Mouse (Mus musculus) heart, embryonic 16.5 days (tissue): ENCODE measurements around the gene Polh. TPM values are rescaled to one million over a fixed set of nuclear protein-coding genes. Genes with fewer than 3 reads are reported as not detected.
A peak's percentile ranks its signal among the peaks of the same experiment; 100 is the strongest.

Experiments used
- ATAC-seq: fragments of 200-750 bp; cut with Nextera tagmentation; replicated peaks from 2 replicates; pipeline ENCODE4 v1.8.0; 2017; ENCODE audit warnings: moderate number of reproducible peaks; ENCODE audit not compliant: insufficient read depth, low FRiP score; ENCODE audit errors: extremely low read depth
- H3K27ac ChIP-seq: fragments of 300-500 bp; sonication (generic); 2 replicates; pipeline ENCODE4 v1.5.1; 2014; ENCODE audit warnings: mild to moderate bottlenecking, low read length, control low read depth, moderate library complexity
- H3K27me3 ChIP-seq: fragments of 300-500 bp; sonication (generic); 2 replicates; pipeline ENCODE4 v1.6.1; 2014; ENCODE audit warnings: low read length, mixed read lengths; ENCODE audit not compliant: control insufficient read depth, insufficient read depth
- H3K36me3 ChIP-seq: fragments of 300-500 bp; sonication (generic); 2 replicates; pipeline ENCODE4 v1.6.1; 2014; ENCODE audit not compliant: control insufficient read depth, insufficient read depth
- H3K4me1 ChIP-seq: fragments of 300-500 bp; sonication (generic); 2 replicates; pipeline ENCODE4 v1.6.1; 2014; ENCODE audit warnings: low read length, mixed read lengths; ENCODE audit not compliant: control insufficient read depth, insufficient read depth
- H3K4me2 ChIP-seq: fragments of 300-500 bp; sonication (generic); 2 replicates; pipeline ENCODE4 v1.6.1; 2014; ENCODE audit warnings: low read depth, mild to moderate bottlenecking, control low read depth, low read length
- H3K4me3 ChIP-seq: fragments of 300-500 bp; sonication (generic); 2 replicates; pipeline ENCODE4 v1.5.1; 2014; ENCODE audit warnings: mild to moderate bottlenecking, control low read depth, low read length
- H3K9ac ChIP-seq: fragments of 300-500 bp; sonication (generic); 2 replicates; pipeline ENCODE4 v1.6.1; 2014; ENCODE audit warnings: low read length, control low read depth
- H3K9me3 ChIP-seq: fragments of 300-500 bp; sonication (generic); replicated peaks from 2 replicates; pipeline ENCODE4 v1.6.1; 2016; ENCODE audit warnings: low read length; ENCODE audit not compliant: control insufficient read depth
- WGBS: fragments of 180-500 bp; shearing (Covaris S2); extraction: QIAGEN DNeasy Blood & Tissue Kit; methylation state at CpG from one replicate; pipeline ENCODE4 v1.1.7; 2014; 5-methylcytosine and 5-hydroxymethylcytosine counted together
- polyA plus RNA-seq: library from polyadenylated mRNA; unstranded; fragments of >200 nt; fragmentation: Nextera tagmentation; extraction: Ambion mirVana; gene quantifications from 2 replicates; pipeline ENCODE4 v1.2.1, GENCODE M21; 2015

The Polh gene
- polyA plus RNA-seq, 1 experiment from 2014 or later, result 11.7 TPM

GRCm38 (mm10) chr17:46164791-46165190 lies 37.7 kb downstream of the Polh start:
- no peak overlapping the region for H3K4me3 ChIP-seq
- no peaks in the 10 kb centered on the region for H3K27me3 ChIP-seq
- H3K9me3 ChIP-seq, result no peaks in the 10 kb centered on the region
- H3K4me2 ChIP-seq, result no peak overlapping the region
- H3K27ac ChIP-seq, result no peak overlapping the region
- ATAC-seq, result no peak
- no peak overlapping the region for H3K9ac ChIP-seq
- 88% methylated on average over 10 of the region's 10 CpGs for WGBS
- H3K4me1 ChIP-seq, result peaks cover 30% of the 10 kb centered on the region
- H3K36me3 ChIP-seq, result peaks cover 57% of the 10 kb centered on the region

GRCm38 (mm10) chr17:46164301-46164700 lies 38.1 kb downstream of the Polh start:
- H3K4me2 ChIP-seq, result no peak overlapping the region
- peaks cover 52% of the 10 kb centered on the region for H3K36me3 ChIP-seq
- no peaks in the 10 kb centered on the region for H3K9me3 ChIP-seq
- ATAC-seq, result no peak
- no peak overlapping the region for H3K27ac ChIP-seq
- H3K9ac ChIP-seq, result no peak overlapping the region
- H3K27me3 ChIP-seq, result no peaks in the 10 kb centered on the region
- peaks cover 32% of the 10 kb centered on the region for H3K4me1 ChIP-seq
- H3K4me3 ChIP-seq, result no peak overlapping the region
- WGBS, result 92% methylated on average over 8 of the region's 8 CpGs

GRCm38 (mm10) chr17:46162951-46163421 lies 39.5 kb downstream of the Polh start:
- H3K4me1 ChIP-seq, result peaks cover 26% of the 10 kb centered on the region
- peak overlapping the region; percentile 6 for H3K4me3 ChIP-seq
- H3K36me3 ChIP-seq, result peaks cover 40% of the 10 kb centered on the region
- H3K27ac ChIP-seq, result peak overlapping the region; percentile 62
- peak overlapping the region; percentile 75 for H3K4me2 ChIP-seq
- ATAC-seq, result no peak
- H3K27me3 ChIP-seq, result no peaks in the 10 kb centered on the region
- WGBS, result 48% methylated on average over 9 of the region's 9 CpGs
- H3K9me3 ChIP-seq, result no peaks in the 10 kb centered on the region
- no peak overlapping the region for H3K9ac ChIP-seq

- peaks cover 35% of the 10 kb centered on the region for H3K36me3 ChIP-seq
- H3K9ac ChIP-seq, result no peak overlapping the region
- H3K27me3 ChIP-seq, result no peaks in the 10 kb centered on the region
- peak overlapping the region; percentile 62 for H3K27ac ChIP-seq
- WGBS, result 76% methylated on average over 7 of the region's 7 CpGs
- H3K4me3 ChIP-seq, result peak overlapping the region; percentile 6
- peak overlapping the region; percentile 75 for H3K4me2 ChIP-seq
- no peak for ATAC-seq
- H3K9me3 ChIP-seq, result no peaks in the 10 kb centered on the region
- H3K4me1 ChIP-seq, result peaks cover 26% of the 10 kb centered on the region
Measured at GRCm38 (mm10) chr17:46162551-46162950, 39.9 kb downstream of the Polh start.

- peak overlapping the region; percentile 75 for H3K4me2 ChIP-seq
- H3K4me1 ChIP-seq, result peaks cover 26% of the 10 kb centered on the region
- no peak for ATAC-seq
- WGBS, result 47% methylated on average over 9 of the region's 9 CpGs
- no peaks in the 10 kb centered on the region for H3K27me3 ChIP-seq
- H3K9me3 ChIP-seq, result no peaks in the 10 kb centered on the region
- peak overlapping the region; percentile 83 for H3K27ac ChIP-seq
- peak overlapping the region; percentile 87 for H3K9ac ChIP-seq
- peak overlapping the region; percentile 79 for H3K4me3 ChIP-seq
- peaks cover 29% of the 10 kb centered on the region; the same call in 1 of the 2 replicates for H3K36me3 ChIP-seq
Measured at GRCm38 (mm10) chr17:46161710-46162109, 40.7 kb downstream of the Polh start.

- peak overlapping the region; percentile 83 for H3K27ac ChIP-seq
- peaks cover 26% of the 10 kb centered on the region for H3K4me1 ChIP-seq
- peak overlapping the region; percentile 87 for H3K9ac ChIP-seq
- H3K4me2 ChIP-seq, result peak overlapping the region; percentile 75
- no peaks in the 10 kb centered on the region for H3K27me3 ChIP-seq
- H3K4me3 ChIP-seq, result peak overlapping the region; percentile 79
- H3K9me3 ChIP-seq, result no peaks in the 10 kb centered on the region
- under 1% methylated on average over 19 of the region's 19 CpGs for WGBS
- H3K36me3 ChIP-seq, result peaks cover 24% of the 10 kb centered on the region; the same call in 1 of the 2 replicates
- ATAC-seq, result 0 out of 2 replicates have a peak, but pooled peaks have one; percentile 1
Measured at GRCm38 (mm10) chr17:46161179-46161578, 41.3 kb downstream of the Polh start.

GRCm38 (mm10) chr17:46160686-46161085 lies 41.8 kb downstream of the Polh start, which contains the start of gene Gtpbp2:
Gtpbp2 (plus strand) TSS chr17:46161032.
- peak; percentile 90 for ATAC-seq
- Histone ChIP-seq H3K27ac (peak within 1 kb of the TSS; percentile 99), H3K4me3 (peak within 1 kb of the TSS; percentile 79), H3K9ac (peak within 1 kb of the TSS; percentile 87), H3K9me3 (no peaks in the 10 kb centered on the region), H3K4me1 (peaks cover 24% of the 10 kb centered on the region), H3K27me3 (no peaks in the 10 kb centered on the region), H3K36me3 (peaks cover 19% of the 10 kb centered on the region; the same call in 1 of the 2 replicates), H3K4me2 (peak within 1 kb of the TSS; percentile 88)
- WGBS, result under 1% methylated on average over 23 of the region's 23 CpGs

- H3K9ac ChIP-seq, result peak overlapping the region; percentile 74
- H3K27me3 ChIP-seq, result no peaks in the 10 kb centered on the region
- H3K9me3 ChIP-seq, result no peaks in the 10 kb centered on the region
- peak overlapping the region; percentile 99 for H3K27ac ChIP-seq
- H3K4me2 ChIP-seq, result peak overlapping the region; percentile 88
- peaks cover 14% of the 10 kb centered on the region; the same call in 1 of the 2 replicates for H3K36me3 ChIP-seq
- under 1% methylated on average over 16 of the region's 16 CpGs for WGBS
- H3K4me3 ChIP-seq, result peak overlapping the region; percentile 79
- H3K4me1 ChIP-seq, result peaks cover 24% of the 10 kb centered on the region
- ATAC-seq, result peak; percentile 83
Measured at GRCm38 (mm10) chr17:46160090-46160662, 42.3 kb downstream of the Polh start.

- peak overlapping the region; percentile 79; the same call in 1 of the 2 replicates for H3K4me3 ChIP-seq
Measured at GRCm38 (mm10) chr17:46159236-46159635, 43.2 kb downstream of the Polh start.

More at GRCm38 (mm10) chr17:46159236-46159635, 43.2 kb downstream of the Polh start:
- Histone ChIP-seq H3K4me2 (peak overlapping the region; percentile 88), H3K4me1 (peaks cover 24% of the 10 kb centered on the region), H3K9me3 (no peaks in the 10 kb centered on the region), H3K27me3 (no peaks in the 10 kb centered on the region), H3K9ac (peak overlapping the region; percentile 74), H3K36me3 (peaks cover 4% of the 10 kb centered on the region; the same call in 1 of the 2 replicates), H3K27ac (peak overlapping the region; percentile 99)
- no peak for ATAC-seq
- 23% methylated on average over 2 of the region's 2 CpGs for WGBS
